Mouse (Mus musculus) heart, postnatal 0 days (tissue): ENCODE measurements around the gene Prok2. TPM values are rescaled to one million over a fixed set of nuclear protein-coding genes. Genes with fewer than 3 reads are reported as not detected.

ENCODE experiments used
- ATAC-seq: fragments of 200-750 bp; cut with Nextera tagmentation; 2 replicates; pipeline ENCODE4 v1.8.0; 2017; ENCODE audit warnings: low read depth, moderate number of reproducible peaks, moderate library complexity; ENCODE audit not compliant: insufficient read depth
- DNase-seq: peaks from one replicate; pipeline ENCODE4 v3.0.0-alpha.2; 2016; ENCODE audit warnings: low spot score
- H3K27ac ChIP-seq: fragments of 300-500 bp; sonication (generic); 2 replicates; pipeline ENCODE4 v1.5.1; 2014; ENCODE audit warnings: low read depth, mild to moderate bottlenecking
- H3K27me3 ChIP-seq: fragments of 300-500 bp; sonication (generic); 2 replicates; pipeline ENCODE4 v1.6.1; 2014; ENCODE audit warnings: low read length, mixed read lengths; ENCODE audit not compliant: control insufficient read depth, insufficient read depth
- H3K36me3 ChIP-seq: fragments of 300-500 bp; sonication (generic); replicated peaks from 2 replicates; pipeline ENCODE4 v1.6.1; 2014; ENCODE audit warnings: low read length, mixed read lengths; ENCODE audit not compliant: control insufficient read depth, insufficient read depth
- H3K4me1 ChIP-seq: fragments of 300-500 bp; sonication (generic); 2 replicates; pipeline ENCODE4 v1.6.1; 2014; ENCODE audit warnings: antibody characterized with exemption; ENCODE audit not compliant: control insufficient read depth, insufficient read depth
- H3K4me2 ChIP-seq: fragments of 300-500 bp; sonication (generic); 2 replicates; pipeline ENCODE4 v1.6.1; 2014; ENCODE audit warnings: low read depth, mild to moderate bottlenecking, low read length, moderate library complexity
- H3K4me3 ChIP-seq: fragments of 300-500 bp; sonication (generic); 2 replicates; pipeline ENCODE4 v1.5.1; 2014; ENCODE audit warnings: low read depth, low read length
- H3K9ac ChIP-seq: fragments of 300-500 bp; sonication (generic); replicated peaks from 2 replicates; pipeline ENCODE4 v1.6.1; 2014; ENCODE audit warnings: low read depth, low read length, mixed read lengths
- H3K9me3 ChIP-seq: fragments of 300-500 bp; sonication (generic); replicated peaks from 2 replicates; pipeline ENCODE4 v1.6.1; 2016; ENCODE audit warnings: low read length; ENCODE audit not compliant: control insufficient read depth
- CTCF ChIP-seq: IDR thresholded peaks from 2 replicates; pipeline ENCODE4 v1.5.1; 2016; ENCODE audit warnings: antibody characterized with exemption, control low read depth, low read depth
- EP300 ChIP-seq: IDR thresholded peaks from 2 replicates; pipeline ENCODE4 v1.6.1; 2016; ENCODE audit warnings: antibody characterized with exemption, low read depth
- WGBS: fragments of 180-500 bp; shearing (Covaris S2); extraction: QIAGEN DNeasy Blood & Tissue Kit; methylation state at CpG from one replicate; pipeline ENCODE4 v1.1.7; 2014; 5-methylcytosine and 5-hydroxymethylcytosine counted together
- polyA plus RNA-seq: library from polyadenylated mRNA; unstranded; fragments of >200 nt; fragmentation: Nextera tagmentation; extraction: Ambion mirVana; gene quantifications from 2 replicates; pipeline ENCODE4 v1.2.1, GENCODE M21; 2015
- total RNA-seq: library from RNA; depleted of rRNA; stranded (reverse); fragments of >200 nt; gene quantifications from 2 replicates; pipeline ENCODE4 v1.2.3, GENCODE M21; 2014; ENCODE audit warnings: low replicate concordance

Prok2 gene
- total and polyA plus RNA-seq, 2 experiments from 2014 or later: not detected

- under 1% methylated on average over 45 of the region's 112 CpGs for WGBS
- DNase-seq (peak; percentile 12), ATAC-seq (peak; percentile 56; the same call in 1 of the 2 replicates)
- Histone ChIP-seq H3K27me3 (peaks cover 82% of the 10 kb centered on the region), H3K4me2 (peak within 1 kb of the TSS; percentile 95), H3K9ac (peak within 1 kb of the TSS; percentile 59), H3K4me1 (no peaks in the 10 kb centered on the region), H3K4me3 (peak within 1 kb of the TSS; percentile 80), H3K27ac (no peak within 1 kb of the TSS), H3K9me3 (no peaks in the 10 kb centered on the region), H3K36me3 (no peaks in the 10 kb centered on the region)
- TF ChIP-seq EP300 (no peak), CTCF (no peak)
Measured at GRCm38 (mm10) chr6:99692206-99692915, 33.8 kb downstream of the Prok2 start, which contains the start of gene Gpr27. Gene Gpr27, plus strand, starts transcription at chr6:99692679.

- ATAC-seq: no peak
- H3K36me3 ChIP-seq: no peaks in the 10 kb centered on the region
- TF ChIP-seq CTCF (no peak), EP300 (no peak)
- H3K9me3 ChIP-seq: no peaks in the 10 kb centered on the region
- H3K4me1 ChIP-seq: no peaks in the 10 kb centered on the region
- H3K4me3 ChIP-seq: peak overlapping the region; percentile 80
- H3K27ac ChIP-seq: no peak overlapping the region
- WGBS: 7% methylated on average over 25 of the region's 25 CpGs
- peaks cover 77% of the 10 kb centered on the region for H3K27me3 ChIP-seq
- peak overlapping the region; percentile 59 for H3K9ac ChIP-seq
- no peak for DNase-seq
- peak overlapping the region; percentile 95 for H3K4me2 ChIP-seq
Measured at GRCm38 (mm10) chr6:99691666-99692205, 34.5 kb downstream of the Prok2 start.

GRCm38 (mm10) chr6:99688513-99688912 lies 37.7 kb downstream of the Prok2 start:
- H3K27ac ChIP-seq: no peak overlapping the region

GRCm38 (mm10) chr6:99684899-99685298 lies 41.3 kb downstream of the Prok2 start:
- Histone ChIP-seq H3K36me3 (no peaks in the 10 kb centered on the region), H3K9me3 (no peaks in the 10 kb centered on the region), H3K9ac (no peak overlapping the region), H3K4me3 (no peak overlapping the region), H3K4me1 (no peaks in the 10 kb centered on the region), H3K4me2 (no peak overlapping the region), H3K27ac (no peak overlapping the region), H3K27me3 (peaks cover 9% of the 10 kb centered on the region)
- TF ChIP-seq CTCF (peak; percentile 63), EP300 (no peak)
- ATAC-seq: no peak
- WGBS: 54% methylated on average over 5 of the region's 5 CpGs
- DNase-seq: no peak

More at GRCm38 (mm10) chr6:99688513-99688912, 37.7 kb downstream of the Prok2 start:
- no peak for ATAC-seq
- Histone ChIP-seq H3K27me3 (peaks cover 45% of the 10 kb centered on the region), H3K9ac (no peak overlapping the region), H3K4me1 (no peaks in the 10 kb centered on the region), H3K36me3 (no peaks in the 10 kb centered on the region), H3K9me3 (no peaks in the 10 kb centered on the region), H3K4me2 (no peak overlapping the region), H3K4me3 (no peak overlapping the region)
- DNase-seq: no peak
- TF ChIP-seq EP300: no peak
- TF ChIP-seq CTCF: no peak
- WGBS: 51% methylated on average over 6 of the region's 6 CpGs

- H3K27me3 ChIP-seq: 0 out of 2 replicates have a peak, but pooled peaks cover 2% of the 10 kb centered on the region
- no peak for TF ChIP-seq EP300
- TF ChIP-seq CTCF: no peak
- H3K9ac ChIP-seq: no peak overlapping the region
- no peaks in the 10 kb centered on the region for H3K9me3 ChIP-seq
- 88% methylated on average over 5 of the region's 5 CpGs for WGBS
- H3K4me2 ChIP-seq: no peak overlapping the region
- no peaks in the 10 kb centered on the region for H3K4me1 ChIP-seq
- DNase-seq: no peak
- H3K36me3 ChIP-seq: no peaks in the 10 kb centered on the region
- no peak for ATAC-seq
- no peak overlapping the region for H3K4me3 ChIP-seq
- no peak overlapping the region for H3K27ac ChIP-seq
Measured at GRCm38 (mm10) chr6:99683974-99684373, 42.2 kb downstream of the Prok2 start.
